In the genomic region with DNA sequence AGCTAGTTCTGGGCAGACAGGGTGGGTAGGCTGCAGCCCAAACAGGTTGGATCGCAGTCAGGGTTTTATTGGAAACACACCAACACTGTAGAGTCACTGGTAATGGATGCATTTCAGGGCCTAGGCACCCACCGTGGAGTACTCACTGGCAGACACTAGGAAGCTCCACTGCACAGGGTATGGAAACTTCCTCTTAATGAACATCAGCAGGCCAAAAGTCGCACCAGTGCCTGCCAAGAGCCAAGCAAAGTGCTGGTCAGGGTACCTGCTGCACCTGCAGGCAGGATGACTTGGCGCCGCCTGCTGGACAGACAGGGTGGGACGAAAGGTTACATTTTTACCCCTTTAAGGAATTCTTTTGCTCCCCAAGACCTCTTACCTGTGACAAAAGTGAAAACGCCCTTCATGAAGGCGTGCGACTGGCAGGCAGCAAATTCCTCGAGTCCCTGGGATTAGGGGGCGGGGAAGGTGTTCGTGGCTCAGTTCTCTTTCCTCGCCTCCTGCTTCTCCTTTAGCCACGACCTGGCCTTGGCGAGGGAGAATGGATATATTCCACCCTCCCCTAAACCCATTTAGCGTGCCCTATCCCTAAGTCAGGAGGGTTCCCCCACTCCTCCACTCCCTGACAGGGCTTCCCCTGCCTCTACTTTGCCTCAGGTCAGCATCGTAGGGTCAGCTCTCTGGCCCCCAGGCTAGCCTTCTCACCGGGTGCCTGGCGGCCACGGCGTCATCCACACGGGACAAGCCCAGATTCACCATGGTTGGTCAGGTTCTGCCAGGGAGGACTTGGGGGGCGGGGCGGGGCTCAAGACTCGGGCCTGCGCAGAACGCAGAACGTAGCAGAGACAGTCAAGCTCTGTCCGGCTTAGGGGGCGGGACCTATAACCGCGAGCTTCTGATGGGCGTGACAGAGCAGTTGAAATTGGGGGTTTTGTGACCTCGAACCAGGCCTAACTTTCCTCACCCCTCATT, we compare ENCODE assay signal across 8 mouse cellular contexts. TPM values are rescaled to one million over a fixed set of nuclear protein-coding genes. Genes with fewer than 3 reads are reported as not detected.
DNase-seq lines count a peak whose midpoint lies in the region; ATAC-seq and TF ChIP-seq lines count a peak whose summit lies in the region.

A gene (minus strand): TSS at position 777 of the 972 bp plus-strand sequence.

- peak; percentile 79 for TF ChIP-seq CTCF in gastrocnemius, adult 2 months (IDR thresholded peaks at IDR 0.05)
- peak; percentile 74 for TF ChIP-seq CTCF in hindbrain, postnatal 0 days (IDR thresholded peaks at IDR 0.05; ENCODE audit: low read depth)

- H3K27ac ChIP-seq in gastrocnemius, adult 2 months = peak within 1 kb of the TSS; percentile 93
- H3K27ac ChIP-seq in hindbrain, postnatal 0 days = peak within 1 kb of the TSS; percentile 68

- H3K4me1 ChIP-seq in hindbrain, postnatal 0 days (ENCODE audit: insufficient read depth, low read length) = 0 out of 2 replicates have a peak, but pooled peaks cover 7% of the 10 kb centered on the region
- H3K4me1 ChIP-seq in megakaryocyte, embryonic 14.5 days = peaks cover 21% of the 10 kb centered on the region

- intact Hi-C loops in gastrocnemius, adult 2 months (cut with DNase I) = no loop called here

- peak; percentile 78 for ATAC-seq in common myeloid progenitor, adult 5-6 weeks (replicated peaks; ENCODE audit: low read depth, poor library complexity, severe bottlenecking)
- peak; percentile 96 for ATAC-seq in hindbrain, postnatal 0 days

- peak; percentile 68 for DNase-seq in WW6 (ENCODE audit: low read depth, low spot score)
- DNase-seq in gastrocnemius, adult 2 months = peak; percentile 94
- DNase-seq in hindbrain, postnatal 0 days (ENCODE audit: low spot score) = peak; percentile 90
- DNase-seq in left cerebral cortex, adult 8-10 months (ENCODE audit: low spot score in 2 of 2) = peak; percentile 67 to 91
- DNase-seq in right cerebral cortex, postnatal 10 days (ENCODE audit: low spot score in 2 of 2) = peak; percentile 93 to 94
- DNase-seq in urinary bladder, postnatal 25 days (ENCODE audit: low spot score) = peak; percentile 85

- no peaks in the 10 kb centered on the region for H3K9me3 ChIP-seq in hindbrain, postnatal 0 days (ENCODE audit: low read length)
- H3K9me3 ChIP-seq in megakaryocyte, embryonic 14.5 days = no peaks in the 10 kb centered on the region

- H3K36me3 ChIP-seq in hindbrain, postnatal 0 days (ENCODE audit: insufficient read depth, low read length) = no peaks in the 10 kb centered on the region
- no peaks in the 10 kb centered on the region for H3K36me3 ChIP-seq in megakaryocyte, embryonic 14.5 days (replicated peaks; ENCODE audit: low read length)

- H3K4me2 ChIP-seq in hindbrain, postnatal 0 days (ENCODE audit: low read depth, low read length) = peak within 1 kb of the TSS; percentile 85

- peak within 1 kb of the TSS; percentile 66 for H3K9ac ChIP-seq in hindbrain, postnatal 0 days (replicated peaks; ENCODE audit: low read length)

- peak within 1 kb of the TSS; percentile 83 for H3K4me3 ChIP-seq in gastrocnemius, adult 2 months
- H3K4me3 ChIP-seq in hindbrain, postnatal 0 days (ENCODE audit: low read length) = peak within 1 kb of the TSS; percentile 51
- H3K4me3 ChIP-seq in megakaryocyte, embryonic 14.5 days (replicated peaks) = peak within 1 kb of the TSS; percentile 88

- H3K27me3 ChIP-seq in hindbrain, postnatal 0 days (ENCODE audit: insufficient read depth, low read length) = 0 out of 2 replicates have a peak, but pooled peaks cover 3% of the 10 kb centered on the region
- H3K27me3 ChIP-seq in megakaryocyte, embryonic 14.5 days (replicated peaks) = peaks cover 88% of the 10 kb centered on the region

- WGBS in hindbrain, postnatal 0 days = 5% methylated on average over 34 of the region's 34 CpGs

RNA-seq across cellular contexts. Expression of the gene that starts here (rescaled TPM):
- 6.4 and 23.9 TPM in 2 replicates for total RNA-seq in common myeloid progenitor, adult 5-6 weeks (2017)
- total RNA-seq in gastrocnemius, adult 2 months (2021) = 10 to 100 TPM; 14.9 to 15.1 TPM
- 48.0 and 59.8 TPM in 2 replicates for total RNA-seq in hindbrain, postnatal 0 days (2014; rRNA removed)
- polyA plus RNA-seq in hindbrain, postnatal 0 days (2015; fragmentation: Nextera tagmentation; extraction: Ambion mirVana) = 52.0 and 56.9 TPM in 2 replicates
- total RNA-seq in left cerebral cortex, adult 8-10 months (2022) = 10 to 100 TPM; 21.0 to 30.4 (median 22.8) TPM
- 0.94 TPM in 1 of 2 replicates, not detected in the other for polyA plus RNA-seq in megakaryocyte, embryonic 14.5 days (2012; ENCODE audit: insufficient read depth, low replicate concordance)

Comparison
In these comparisons a context has a peak if more than half of its experiments do, and no peak if none do; other contexts are left out.
1. Peak in every context shown above with its lines: DNase-seq, ATAC-seq, H3K4me3 ChIP-seq and H3K27ac ChIP-seq.
2. RNA of the gene that starts here (polyA plus RNA-seq): 52.0 to 56.9 TPM in hindbrain, postnatal 0 days; 0.94 TPM in megakaryocyte, embryonic 14.5 days; every median in the first group is over 10 times any median in the second.